Mouse (Mus musculus) kidney, adult 11 months (tissue): Measurements from ENCODE around the gene Fam114a1.

Experiments used
- DNase-seq: peaks from one replicate; pipeline ENCODE4 v3.0.0; 2022

Fam114a1 gene

DNA sequence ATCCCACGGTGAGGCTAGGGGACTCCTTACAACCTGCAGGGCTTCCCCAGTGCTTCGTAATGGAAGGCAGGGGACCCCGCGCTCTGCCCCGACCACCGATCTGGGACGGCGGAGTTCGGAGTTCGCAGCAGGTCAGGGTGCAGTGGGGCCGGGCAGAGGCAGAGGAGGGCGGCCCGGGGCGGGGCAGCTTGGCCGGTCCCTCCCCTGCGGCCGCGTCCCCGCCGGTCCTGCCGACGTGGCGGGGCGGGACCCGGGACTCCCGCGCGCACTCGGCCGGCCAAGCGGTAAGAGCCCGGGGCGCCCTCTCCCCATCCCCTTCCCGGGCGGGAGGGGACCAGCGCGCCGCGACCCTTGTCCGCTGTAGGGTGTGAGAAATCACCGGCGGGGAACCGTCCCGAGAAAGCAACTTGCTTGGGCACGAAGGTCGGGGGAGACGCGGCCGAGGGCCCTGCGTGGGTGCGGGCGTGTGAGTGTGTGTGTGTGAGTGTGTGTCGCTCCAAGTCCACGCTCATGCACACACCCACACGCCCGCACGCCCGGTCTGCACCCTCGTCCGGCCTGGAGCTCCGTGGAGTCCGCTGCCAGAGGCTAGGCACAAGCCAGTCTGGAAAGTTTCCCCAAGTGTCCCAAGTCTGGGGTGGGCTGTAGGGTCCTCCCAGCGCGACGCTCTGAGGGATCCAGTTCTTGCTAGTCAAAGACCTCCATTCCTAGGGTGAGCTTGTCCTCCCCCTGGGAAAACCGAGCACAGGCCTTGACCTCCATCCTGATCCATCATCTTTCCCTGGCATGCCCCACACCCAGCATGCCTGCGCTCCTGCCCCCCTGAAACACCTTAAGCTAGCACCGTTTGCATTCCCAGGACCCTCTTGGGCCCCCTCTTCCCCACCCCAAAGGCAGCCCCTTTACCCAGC, at the start of gene Fam114a1:
Gene Fam114a1, plus strand, starts transcription at position 211 of the 911 bp plus-strand sequence.
- peak; percentile 77 for DNase-seq

DNA sequence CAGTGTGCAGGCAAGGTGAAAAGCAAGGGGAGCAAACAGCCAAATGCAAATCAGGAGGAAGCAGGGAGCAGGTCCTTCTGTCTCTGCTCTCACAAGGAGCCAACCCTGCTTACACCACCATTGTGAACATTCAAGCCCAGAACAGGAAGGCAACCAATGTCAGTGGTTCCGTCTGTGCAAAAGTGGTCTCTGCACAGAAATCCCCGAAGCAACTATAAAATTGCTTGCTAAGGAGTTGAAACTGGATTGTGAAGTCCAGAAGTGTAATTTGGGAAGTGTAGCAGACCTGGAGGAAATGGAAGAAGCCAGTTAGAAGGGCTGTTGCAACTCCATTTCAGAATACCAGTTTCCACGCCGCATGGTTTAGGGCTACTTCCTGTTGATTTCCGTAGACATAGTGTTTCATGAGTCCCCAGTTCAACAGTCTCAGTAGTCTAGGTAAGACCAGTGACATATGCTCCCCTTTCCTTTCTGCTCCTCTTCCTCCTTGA, 46.9 kb upstream of the Fam114a1 start:
- no peak for DNase-seq

DNA sequence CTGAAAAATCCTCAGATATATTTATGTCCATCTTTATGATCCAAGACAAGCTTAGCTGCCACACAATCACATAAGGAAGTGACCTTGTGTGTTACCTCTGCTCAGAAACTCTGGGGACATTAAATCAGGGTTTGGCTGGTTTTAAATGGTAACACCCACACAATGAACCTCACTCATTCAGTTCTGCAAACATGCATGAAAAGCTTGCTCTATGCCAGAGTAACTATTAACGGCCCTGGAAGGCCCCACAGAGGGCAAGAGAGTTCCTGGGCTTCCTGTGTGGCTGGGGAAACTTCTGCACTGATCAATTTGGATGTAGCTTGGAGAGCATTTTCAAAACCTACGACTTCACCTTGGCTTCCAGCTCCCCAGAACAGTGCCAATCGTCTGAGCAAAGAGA, 37.7 kb upstream of the Fam114a1 start:
- DNase-seq: no peak

GRCm38 (mm10) chr5:64932775-64933174, 37.1 kb upstream of the Fam114a1 start:
- no peak for DNase-seq

GRCm38 (mm10) chr5:64951486-64951885, 18.4 kb upstream of the Fam114a1 start:
- DNase-seq: no peak

GRCm38 (mm10) chr5:64954931-64955330, 14.9 kb upstream of the Fam114a1 start:
- no peak for DNase-seq

DNA sequence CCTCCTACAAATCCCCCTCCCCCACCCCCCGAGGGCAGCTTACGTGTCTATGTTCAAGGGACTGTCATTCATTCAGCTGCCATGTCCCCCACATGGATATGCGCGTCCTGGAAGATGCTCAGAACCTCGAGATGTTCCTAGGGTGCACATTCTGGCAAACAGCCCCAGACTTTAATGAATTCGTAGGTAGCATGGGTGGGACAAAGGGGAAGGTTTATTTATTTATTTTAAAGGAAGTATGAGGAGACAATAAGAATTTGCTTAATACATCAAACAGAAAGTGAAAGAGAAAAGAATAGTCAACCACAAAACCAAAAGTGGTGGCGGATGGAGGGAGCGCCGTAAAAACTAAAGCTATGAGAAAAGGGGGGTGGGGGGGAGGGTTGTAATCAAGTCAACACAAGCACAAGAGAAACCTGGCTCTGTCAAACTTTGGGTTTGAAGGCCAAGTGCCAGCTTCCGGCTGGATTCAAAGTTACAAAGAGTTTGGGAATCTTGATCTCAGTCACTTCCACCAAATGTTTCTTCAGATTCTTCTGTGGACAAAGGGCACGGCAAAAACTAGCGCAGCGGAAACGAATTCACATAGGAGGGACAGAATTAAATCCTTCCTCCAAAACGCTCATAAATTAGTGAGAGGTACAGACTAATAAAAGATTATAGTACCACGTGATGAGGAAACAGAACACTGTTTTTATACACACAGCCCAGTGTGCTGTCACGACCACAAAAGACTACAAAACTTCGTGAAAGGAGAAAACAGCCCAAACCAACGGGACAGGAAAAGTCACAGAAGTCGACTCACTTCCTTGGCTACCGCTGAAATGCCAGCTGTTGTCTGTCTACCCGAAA, 10.7 kb upstream of the Fam114a1 start:
- DNase-seq: peak; percentile 18

DNA sequence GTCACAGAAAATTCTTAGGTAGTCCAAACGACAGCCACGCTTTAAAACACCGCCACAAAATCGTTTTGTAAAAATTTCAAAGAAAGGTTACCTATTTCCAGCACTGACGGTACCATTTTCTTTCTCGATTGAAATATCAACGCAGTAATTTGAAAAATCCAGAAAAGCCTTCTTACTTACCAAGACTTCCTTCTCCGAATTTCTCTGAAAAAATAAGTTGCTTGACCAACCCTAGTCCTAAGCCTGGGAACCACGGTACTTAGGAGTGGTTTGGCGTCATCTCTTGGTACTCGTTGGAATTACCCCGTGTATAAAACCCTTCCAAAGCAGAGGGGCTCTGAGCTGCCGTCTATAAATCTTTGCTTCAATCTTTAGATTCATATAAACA, 10.0 kb upstream of the Fam114a1 start, which contains the start of gene Tlr6:
Gene Tlr6, minus strand, starts transcription at position 255 of the 388 bp plus-strand sequence.
- peak; percentile 39 for DNase-seq

- DNase-seq: no peak
Measured at GRCm38 (mm10) chr5:64960857-64961391, 8.9 kb upstream of the Fam114a1 start.

- DNase-seq: no peak
Measured at GRCm38 (mm10) chr5:64963271-64963670, 6.6 kb upstream of the Fam114a1 start.

DNA sequence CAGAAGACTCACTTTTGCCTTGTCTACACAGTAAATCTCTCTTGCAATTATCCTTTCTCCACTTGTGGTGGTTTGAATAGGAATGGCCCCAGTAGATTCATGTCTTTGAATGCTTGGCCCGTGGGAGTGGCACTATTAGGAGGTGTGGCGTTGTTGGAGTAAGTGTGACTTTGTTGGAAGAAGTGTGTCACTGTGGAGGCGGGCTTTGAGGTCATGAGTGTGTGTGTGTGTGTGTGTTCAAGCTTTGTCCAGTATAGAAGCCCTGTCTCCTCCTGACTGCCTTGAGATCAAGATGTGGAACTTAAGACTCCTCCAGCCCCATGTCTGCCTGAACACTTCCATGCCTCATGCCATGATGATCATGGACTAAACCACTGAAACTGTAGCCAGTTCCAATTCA, 6.1 kb upstream of the Fam114a1 start:
- no peak for DNase-seq

DNA sequence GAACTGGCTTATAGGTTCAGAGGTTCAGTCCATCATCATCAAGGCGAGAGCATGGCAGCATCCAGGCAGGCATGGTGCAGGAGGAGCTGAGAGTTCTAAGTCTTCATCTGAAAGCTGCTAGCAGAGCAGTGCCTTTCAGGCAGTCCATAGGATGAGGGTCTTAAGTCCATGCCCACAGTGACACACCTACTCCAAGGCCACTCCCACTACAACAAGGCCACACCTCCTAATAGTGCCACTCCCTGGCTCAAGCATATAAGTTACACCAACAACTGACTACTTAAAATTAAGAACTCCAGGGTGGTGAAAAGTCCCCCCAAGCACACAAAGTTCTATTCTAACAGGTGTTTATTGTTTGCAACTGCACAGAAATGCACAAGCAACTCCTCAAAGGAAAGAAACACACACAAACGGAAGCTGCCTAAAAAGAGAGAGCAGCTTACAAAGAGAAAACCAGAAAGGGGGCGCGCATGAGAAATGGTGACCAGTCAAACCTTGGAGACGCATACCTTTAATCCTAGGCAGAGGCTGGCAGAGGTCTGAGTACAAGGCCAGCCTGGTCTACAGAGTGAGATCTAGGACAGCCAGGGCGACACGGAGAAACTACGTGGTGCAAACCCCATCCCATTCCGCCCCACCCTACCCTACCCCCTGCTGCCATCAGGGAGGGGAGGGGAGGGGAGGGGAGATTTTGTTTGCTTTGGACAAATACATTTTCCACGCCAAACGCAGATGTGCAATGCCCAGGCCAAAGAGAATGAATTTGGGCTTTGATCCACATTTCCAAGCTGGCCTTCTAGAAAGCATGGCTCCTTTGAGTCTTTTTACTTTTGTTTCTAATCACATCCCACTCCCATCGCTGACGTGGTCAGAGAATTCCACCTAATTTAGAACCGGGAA, 660 bp upstream of the Fam114a1 start:
- DNase-seq: peak; percentile 27

DNA sequence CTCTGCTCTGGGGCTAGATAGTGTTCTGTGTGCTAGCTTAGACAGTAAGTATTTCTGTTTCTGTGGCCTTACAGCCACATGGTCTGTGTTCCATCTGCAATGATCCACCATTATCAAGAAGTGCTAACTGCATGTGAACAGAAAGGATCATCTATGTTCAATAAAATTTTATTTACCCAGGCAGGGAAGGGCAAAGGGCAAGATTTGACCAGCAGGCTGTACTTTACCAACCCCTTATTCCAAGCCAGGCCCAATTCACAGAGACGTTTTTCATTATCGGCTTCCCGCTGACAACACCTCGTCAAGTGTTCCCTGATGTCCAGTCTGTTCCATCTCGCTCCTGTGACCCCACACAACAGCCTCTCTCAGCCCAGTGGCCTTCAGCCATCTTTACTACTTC, 5.2 kb downstream of the Fam114a1 start:
- no peak for DNase-seq

DNA sequence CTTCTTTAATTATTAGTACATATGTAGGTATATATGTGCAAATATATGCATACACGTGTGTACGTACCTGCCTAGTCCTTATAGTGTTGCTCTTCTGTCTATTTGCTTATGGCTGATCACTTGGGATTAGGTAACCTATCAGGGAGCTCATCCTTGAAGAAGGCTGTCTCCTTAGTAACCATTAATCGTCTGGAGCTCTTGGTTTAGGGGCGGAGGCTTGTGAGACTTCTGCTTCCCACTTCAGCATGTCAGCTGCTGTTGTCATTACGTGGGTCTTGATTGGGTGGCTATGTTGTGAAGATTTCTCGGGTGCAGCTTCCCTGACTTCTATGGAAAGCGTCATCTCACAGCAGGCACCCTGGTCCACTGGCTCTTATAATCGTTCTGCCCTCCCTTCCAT, 7.3 kb downstream of the Fam114a1 start:
- DNase-seq: no peak

- DNase-seq: peak; percentile 15
Measured at GRCm38 (mm10) chr5:64985971-64986370, 16.1 kb downstream of the Fam114a1 start.

GRCm38 (mm10) chr5:64989940-64990339, 20.1 kb downstream of the Fam114a1 start:
- no peak for DNase-seq

DNA sequence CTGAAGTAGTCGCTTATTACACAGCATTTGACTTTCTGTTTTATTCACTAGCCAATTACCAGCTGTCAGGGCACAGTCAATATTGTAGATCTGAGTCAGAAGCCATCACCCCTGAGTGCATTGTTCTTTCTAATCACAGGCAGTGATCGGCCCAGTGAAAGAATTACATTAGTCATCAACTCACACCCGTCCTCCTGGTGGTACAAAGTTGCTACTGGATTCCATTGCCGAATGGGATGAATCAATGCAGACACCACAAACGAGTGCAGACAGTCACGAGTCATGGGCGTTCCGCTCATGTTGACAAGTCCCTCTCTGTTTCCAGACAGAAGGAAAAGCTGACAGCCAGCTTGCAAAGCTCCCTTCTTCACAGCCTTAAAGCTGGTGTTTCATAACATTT, 22.7 kb downstream of the Fam114a1 start:
- DNase-seq: no peak

GRCm38 (mm10) chr5:64995408-64995807, 25.5 kb downstream of the Fam114a1 start:
- DNase-seq: no peak

- no peak for DNase-seq
Measured at GRCm38 (mm10) chr5:65002940-65003824, 33.3 kb downstream of the Fam114a1 start.

DNA sequence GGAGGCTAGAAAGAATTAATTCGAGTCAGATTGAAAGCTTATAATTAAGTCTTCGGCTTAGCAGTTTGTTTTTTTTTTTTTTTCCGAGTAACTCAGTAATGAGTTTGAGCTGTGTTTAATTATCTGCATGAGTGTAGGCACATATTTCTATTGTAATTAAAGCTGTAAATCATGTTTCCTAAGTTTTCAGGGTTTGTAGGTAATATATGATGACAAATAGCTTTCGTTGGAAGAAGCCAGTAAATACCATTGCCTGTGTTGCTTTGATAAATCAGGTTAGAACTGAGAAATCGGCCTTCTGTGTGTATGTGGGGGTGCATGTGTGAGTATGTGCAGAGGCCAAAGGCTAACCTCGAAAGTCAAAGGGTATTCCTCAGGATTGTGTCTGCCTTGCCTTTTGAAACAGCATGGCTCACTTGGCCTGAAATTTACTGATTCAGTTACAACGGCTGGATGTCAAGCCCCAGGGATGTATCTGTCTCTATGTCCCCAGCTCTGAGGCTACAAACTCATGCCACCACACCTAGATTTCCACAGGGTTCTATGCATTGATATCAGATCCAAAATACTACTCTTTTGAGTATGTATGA, 34.2 kb downstream of the Fam114a1 start:
- DNase-seq: no peak

DNA sequence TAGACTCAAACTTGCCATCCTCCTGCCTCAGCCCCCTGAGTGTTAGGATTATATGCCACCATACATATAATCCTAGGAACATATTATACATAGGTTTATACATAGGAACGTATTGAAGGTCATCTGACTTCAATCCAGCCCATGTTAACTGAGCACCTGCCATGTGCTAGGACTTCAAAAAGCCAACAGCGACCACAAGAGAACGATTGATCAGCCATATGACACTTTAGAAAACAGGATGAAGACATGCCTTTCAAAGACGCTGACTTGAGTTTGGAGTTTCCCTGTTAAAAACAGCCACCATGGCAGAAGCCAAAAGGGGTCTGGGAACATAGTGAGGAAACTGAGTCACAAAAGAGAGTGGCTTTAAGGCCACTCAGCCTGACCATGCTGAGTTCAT, 35.4 kb downstream of the Fam114a1 start:
- no peak for DNase-seq
